Mouse (Mus musculus) right cerebral cortex, adult 2 months (tissue): ENCODE measurements at regions not wholly inside any gene's neighbourhood (a gene's known extent, or its start where the extent isn't known, plus 50 kb on each side); places are given as distances from the start of the nearest gene placed in this dataset.
"Not testable (repeated sequence)": the region's sequence is repeated elsewhere in the genome, so short reads cannot be mapped to it uniquely, and the experiment has no call there.

Experiments used
- DNase-seq, 2 experiments: peaks; one replicate each; pipeline ENCODE4 v3.0.0; 2021 to 2022; ENCODE audit warnings: low spot score in 2 of 2

DNA sequence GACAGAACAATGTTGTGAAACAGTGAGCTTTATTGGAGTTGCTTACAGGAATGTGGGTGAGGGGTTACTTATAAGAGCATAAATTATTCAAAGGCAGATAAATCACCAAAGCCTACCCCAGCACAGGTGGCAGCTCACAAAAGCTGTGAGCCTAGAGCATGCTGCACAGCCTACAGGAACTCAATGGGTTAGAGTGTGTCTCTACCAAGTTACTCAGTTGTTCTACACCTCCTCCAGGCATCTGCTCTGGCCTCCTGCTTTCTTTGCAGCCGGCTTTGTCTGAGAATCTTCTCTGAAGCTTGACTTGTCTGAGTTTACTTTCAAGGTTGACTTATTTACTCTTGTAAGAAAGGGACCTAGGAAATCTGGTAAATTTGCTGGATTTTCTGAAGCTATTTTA lies 336.5 kb downstream of the Fscb start:
- DNase-seq, result peak; percentile 4 to 20

DNA sequence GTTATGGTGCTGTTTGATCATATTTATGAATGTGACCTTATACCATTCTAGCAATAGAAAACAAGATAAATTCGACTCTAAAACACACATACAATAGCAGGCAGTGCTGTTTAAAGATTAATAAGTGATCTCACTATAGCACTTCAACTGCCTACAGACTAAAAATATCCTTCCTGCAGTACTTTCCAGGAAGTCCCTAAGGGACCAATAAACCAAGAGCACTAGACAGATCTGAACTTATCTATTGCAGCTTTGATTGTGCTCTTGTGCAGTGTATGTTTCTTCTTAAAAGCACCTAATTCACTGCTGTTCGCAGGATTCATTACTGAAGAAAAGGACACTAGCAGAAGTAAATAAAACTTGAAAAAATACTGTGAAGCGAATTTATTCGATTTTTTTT lies 358.1 kb downstream of the Fscb start:
- DNase-seq, result no peak

DNA sequence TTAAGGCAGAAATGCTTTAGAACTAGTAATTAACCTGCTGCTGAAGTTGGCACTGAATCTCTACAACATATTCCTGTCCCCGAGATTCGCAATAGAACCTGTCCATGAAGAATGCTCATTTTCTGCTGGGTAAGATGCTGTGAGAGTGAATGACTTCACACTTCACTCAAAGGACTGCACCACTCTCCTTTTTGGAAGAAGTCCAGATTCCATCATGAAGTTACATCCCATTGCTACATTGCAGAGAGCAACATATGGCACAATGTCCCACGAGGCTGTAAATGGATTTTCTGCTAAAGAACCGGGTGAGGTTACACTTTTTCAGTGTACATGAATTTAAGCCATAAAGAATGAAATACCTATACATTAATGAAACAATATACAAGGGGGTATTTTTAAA lies 360.0 kb downstream of the Fscb start:
- peak in 1 of 2 experiments; percentile 4 for DNase-seq

DNA sequence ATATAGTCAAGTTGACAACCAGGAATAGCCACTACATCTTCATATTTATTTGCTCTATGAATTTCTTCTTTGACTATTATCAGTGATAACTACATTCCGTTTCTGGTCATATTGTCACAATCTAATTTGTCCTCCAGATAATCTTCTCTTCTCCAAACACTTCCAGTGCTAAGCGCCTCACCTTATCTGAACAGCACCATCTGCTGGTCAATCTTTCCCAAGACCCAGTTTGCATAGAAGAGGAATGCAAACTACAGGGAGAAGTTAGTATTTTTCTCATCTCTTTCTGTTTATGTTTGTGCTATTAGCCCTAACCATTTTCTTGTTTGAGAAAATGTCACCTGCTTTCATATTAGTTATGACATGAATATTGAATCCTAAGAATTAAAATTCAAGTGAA lies 370.3 kb downstream of the Fscb start:
- DNase-seq, result peak; percentile 21 to 41

DNA sequence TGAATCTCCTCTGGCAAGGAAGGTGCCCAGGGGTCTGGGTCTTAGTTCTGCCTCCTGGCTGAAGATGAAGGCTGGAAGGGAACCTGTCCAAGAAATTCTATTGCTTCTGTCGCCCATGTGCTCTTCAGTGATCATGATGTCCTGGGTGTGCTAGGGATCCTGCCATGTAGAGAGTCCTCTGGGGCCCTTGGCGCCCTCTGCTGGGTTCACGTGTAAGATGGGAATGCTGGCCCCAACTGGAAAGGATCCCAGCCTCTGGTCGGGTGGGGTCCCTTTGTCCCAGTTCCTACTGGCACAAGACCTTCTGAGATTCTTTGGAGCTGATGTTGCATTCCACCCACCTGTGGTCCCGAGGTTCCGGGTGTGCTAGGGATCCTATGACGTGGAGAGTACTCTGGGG lies 397.7 kb downstream of the Fscb start:
- DNase-seq, result no peak

DNA sequence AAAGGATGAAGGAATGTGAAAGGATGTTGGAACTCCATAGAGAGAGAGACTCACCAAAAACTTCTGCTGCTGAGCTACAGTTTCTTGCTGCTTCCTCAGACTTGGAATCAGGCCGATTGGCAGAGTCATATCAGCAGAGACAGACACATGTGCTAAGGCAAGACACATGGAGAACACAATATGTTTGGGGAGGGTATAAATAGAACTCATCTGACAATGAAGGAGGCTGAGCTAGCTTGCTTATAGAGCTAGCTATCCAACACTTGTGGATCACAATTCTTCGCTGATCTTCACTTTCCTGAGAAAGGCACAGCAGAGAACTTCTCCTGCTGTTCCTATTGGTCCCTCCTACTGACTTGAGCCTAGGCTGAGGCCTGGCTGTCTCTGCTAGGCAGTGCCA lies 429.0 kb downstream of the Fscb start:
- DNase-seq, result peak in 1 of 2 experiments; percentile 5

DNA sequence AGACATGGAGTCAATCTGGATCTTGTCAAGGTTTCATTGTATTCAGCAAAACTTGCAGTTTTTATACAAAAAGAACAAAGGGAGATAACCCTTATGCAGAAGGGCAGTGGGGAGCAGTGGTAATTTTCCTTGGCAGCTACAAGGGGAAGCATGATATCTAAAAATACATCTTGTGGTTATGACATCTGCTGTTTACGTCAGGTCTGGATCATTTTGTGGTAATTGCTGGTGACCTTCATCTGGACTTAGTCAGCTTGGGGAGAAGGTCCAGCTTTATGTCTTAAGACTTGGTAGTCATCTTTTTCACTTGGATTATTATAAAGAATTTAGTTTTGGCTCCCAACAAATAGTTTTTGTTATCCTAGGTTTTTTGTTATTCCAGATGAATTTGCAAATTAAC lies 465.9 kb downstream of the Fscb start:
- not testable (repeated sequence) for DNase-seq
